Mouse (Mus musculus): Measurements from ENCODE around the gene Med25.

DNA sequence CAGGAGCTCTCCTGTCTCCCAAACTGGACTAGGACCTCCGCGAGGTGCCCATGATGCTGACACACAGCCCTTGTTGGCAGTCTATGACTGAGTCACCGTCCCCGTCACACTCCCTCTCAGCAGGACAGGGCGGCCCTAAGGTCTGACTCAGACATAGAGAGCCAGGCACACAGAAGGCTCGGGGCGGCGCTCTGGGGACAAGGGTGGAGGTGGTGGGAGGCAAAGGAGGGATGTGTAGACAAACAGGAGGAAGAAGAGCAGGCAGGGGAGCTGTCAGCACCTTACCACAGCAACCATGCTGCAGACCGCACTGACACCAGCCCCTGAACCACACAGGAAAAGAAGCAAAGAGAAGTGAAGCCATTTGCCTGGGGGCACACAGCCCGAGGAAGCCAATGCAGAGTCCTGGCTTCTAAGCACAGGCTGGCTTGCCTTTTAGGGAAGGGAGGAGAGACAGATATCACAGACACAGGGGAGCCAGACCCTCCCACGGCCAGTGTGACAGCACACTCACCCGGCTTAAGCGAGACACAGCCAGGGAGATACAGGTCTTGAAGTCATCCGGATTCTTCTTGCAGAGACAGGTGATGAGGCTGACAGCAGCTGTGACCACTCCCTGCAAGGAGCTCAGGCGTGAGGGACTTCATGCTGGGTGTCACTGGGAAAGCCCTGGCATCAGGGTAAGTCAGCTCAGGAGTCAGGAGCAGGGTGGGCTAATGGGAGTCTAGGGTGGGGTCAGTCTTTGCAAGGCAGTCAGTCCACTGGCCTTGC is 16.4 kb upstream of the Med25 start:
- no peak for TF ChIP-seq CTCF (IDR thresholded peaks at IDR 0.05; ENCODE audit: low read depth)
- TF ChIP-seq EP300 (IDR thresholded peaks at IDR 0.05; ENCODE audit: low read depth) = no peak

All from liver, postnatal 0 days (tissue).